Mouse (Mus musculus): Measurements from ENCODE around the gene Fgd3.

Gene Fgd3

GRCm38 (mm10) chr13:49341012-49341830, 21.1 kb upstream of the Fgd3 start, which contains the start of gene Bicd2:
Gene Bicd2 (plus strand): TSS chr13:49341585.
- peak; percentile 98 for DNase-seq (ENCODE audit: low spot score)

GRCm38 (mm10) chr13:49338893-49339546, 18.9 kb upstream of the Fgd3 start:
- DNase-seq (ENCODE audit: low spot score): peak; percentile 70

GRCm38 (mm10) chr13:49335077-49335982, 15.2 kb upstream of the Fgd3 start:
- no peak for DNase-seq (ENCODE audit: low spot score)

- DNase-seq (ENCODE audit: low spot score): no peak
These were observed 13.1 kb upstream of the Fgd3 start for GRCm38 (mm10) chr13:49333250-49333649.

DNA sequence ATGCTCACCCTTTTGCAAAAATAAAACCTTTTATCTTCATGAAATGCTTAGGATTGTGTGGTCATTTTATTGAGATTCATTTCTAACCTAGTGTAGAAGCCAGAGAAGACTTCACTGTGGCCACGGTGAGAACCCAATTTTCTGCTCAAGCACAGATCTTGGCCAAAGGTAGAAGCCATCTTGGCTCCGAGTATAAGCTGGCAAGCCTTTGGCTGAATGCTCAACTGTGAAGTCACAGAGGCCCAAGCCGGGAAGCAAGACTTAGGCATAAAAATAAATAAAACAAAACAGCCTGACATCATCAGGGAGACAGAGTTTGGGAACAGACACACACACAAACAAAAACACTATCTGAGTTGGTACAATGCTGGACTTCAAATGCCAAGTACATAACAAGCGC, 8.0 kb upstream of the Fgd3 start:
- DNase-seq (ENCODE audit: low spot score): no peak

- DNase-seq (ENCODE audit: low spot score): peak; percentile 57
These were observed 6.4 kb upstream of the Fgd3 start for GRCm38 (mm10) chr13:49326246-49327206.

- no peak for DNase-seq (ENCODE audit: low spot score)
These were observed 4.8 kb upstream of the Fgd3 start for GRCm38 (mm10) chr13:49324871-49325270.

DNA sequence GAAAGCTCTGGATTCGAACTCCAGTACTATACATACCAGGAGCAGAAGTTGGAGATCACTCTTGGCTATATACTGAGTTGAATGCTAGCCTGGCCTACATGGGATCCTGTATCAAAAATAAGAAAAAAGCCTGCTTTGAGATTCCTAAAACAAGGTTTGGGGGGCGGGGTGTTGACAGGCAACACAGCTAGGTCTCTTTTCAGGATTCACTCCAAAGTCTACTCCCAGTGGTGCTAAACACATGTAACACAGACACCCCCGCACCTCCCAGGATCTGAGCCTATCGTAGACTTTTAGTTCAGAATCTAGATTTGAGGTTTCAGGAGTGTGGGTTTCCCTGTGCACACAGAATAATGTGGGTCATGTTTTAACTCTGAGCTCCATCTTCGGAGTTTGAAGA, 2.6 kb upstream of the Fgd3 start:
- no peak for DNase-seq (ENCODE audit: low spot score)

DNA sequence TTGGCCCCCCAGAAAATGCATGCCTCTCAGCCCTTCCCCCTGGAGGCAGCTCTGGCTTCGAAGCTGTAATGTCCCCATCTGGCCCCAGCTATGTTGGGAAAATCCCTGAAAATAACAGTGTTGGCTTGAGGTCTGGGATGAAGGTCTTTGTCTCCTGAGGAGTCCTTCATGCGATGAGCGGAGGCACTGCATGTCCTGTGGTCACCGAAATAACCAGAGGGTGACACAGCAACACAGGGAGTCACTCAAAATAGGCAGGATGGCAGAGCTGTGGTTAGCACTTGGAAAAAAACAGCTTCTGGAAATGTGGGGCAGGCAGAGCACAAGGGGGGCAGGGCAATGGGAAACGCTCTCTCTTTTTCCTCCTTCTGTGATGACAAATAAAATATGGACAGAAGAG, 2.1 kb upstream of the Fgd3 start:
- no peak for DNase-seq (ENCODE audit: low spot score)

DNA sequence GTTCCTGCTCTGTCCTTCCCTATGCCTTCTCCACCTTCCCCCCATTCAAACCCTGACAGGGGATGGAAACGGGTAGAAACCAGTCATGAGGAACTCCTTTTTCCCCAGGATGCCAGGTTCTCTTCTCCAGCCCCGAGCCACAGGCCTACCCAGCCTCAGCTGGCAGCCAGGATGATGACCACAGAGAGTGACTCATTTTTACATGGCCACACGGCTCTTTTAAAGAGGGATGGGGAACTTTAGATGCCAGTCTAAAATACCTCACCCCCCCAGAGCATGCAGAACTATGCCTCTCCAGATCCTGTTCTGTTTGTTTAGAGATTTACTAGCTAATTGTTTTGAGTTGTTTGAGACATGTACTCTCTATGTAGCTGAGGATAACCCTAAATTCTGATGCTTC, 1.3 kb upstream of the Fgd3 start:
- no peak for DNase-seq (ENCODE audit: low spot score)

GRCm38 (mm10) chr13:49320514-49320913, 403 bp upstream of the Fgd3 start:
- no peak for DNase-seq (ENCODE audit: low spot score)

DNA sequence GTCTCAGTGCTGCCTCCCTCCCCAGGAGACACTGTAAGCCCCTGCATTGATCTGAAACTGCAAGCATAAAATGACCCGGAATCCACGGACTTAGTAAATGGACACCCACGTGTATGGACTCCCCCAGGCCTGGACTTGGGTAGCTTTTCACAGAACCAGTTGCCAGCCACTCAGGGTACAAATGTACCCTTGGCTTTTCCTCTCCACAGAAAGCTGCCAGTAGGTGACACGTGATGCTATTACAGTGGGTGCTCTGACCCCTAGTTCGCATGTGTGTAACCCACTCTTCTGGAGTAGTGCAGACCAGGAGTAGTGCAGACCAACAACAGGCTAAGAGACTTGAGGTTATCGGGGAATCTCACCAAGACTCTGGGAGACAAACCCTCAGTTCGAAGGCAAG, 2.2 kb downstream of the Fgd3 start:
- DNase-seq (ENCODE audit: low spot score): no peak

DNA sequence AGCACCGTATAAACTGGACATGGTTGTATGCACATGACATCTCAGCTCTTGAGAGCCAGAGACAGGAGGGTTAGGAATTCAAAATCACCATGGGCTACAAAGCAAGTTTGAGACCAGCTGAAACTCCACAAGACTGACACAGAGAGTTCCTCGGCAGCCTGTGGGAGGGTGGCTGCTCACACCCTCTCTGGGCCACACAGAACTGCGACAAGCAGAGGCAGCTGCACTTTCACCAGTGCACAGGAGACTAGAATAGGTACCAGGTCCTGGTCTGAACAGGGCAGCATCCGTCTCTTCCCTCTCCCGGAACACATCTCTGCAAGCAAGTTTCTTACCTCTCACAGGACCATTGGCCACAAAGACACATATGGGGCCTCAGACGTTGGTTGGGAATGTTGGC, 2.6 kb downstream of the Fgd3 start:
- DNase-seq (ENCODE audit: low spot score): no peak

DNA sequence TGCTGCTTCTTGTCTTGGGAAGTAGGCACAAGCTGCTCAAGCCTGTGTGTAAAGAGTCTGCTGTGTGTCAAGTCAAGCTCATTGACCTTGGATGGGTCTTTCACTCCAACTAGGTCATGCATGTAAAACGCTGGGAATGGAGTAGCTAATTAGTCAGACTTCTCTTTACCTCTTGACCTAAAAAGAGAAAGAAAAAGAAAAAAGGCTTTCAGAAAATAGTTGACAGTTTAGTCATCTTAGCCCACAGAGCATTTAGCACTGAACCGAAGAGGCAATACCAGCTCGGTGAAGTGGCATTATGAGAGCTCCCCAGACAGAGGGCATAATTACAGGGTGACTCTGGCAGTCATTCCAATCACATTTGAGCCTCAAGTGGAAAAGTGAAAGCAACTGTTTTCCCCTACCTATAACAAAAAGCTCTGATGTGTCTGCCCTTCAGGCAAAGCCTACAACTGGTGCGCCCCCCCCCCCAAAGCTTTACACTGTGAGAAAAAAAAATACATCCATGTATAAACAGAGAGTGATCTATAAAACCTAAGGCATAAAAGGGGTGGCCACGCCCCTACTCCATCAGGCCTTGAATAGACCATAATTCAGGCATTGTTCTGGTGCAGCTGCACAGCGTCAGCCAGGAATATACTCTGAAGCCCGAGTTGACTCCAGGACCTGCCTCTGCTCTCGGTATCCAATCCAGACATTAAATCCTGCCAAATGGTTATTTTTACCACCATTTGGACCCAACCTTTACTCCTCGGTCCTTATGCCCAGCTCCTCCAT, 3.5 kb downstream of the Fgd3 start:
- peak; percentile 22 for DNase-seq (ENCODE audit: low spot score)

GRCm38 (mm10) chr13:49311642-49312041, 8.5 kb downstream of the Fgd3 start:
- no peak for DNase-seq (ENCODE audit: low spot score)

GRCm38 (mm10) chr13:49309501-49309900, 10.6 kb downstream of the Fgd3 start:
- no peak for DNase-seq (ENCODE audit: low spot score)

- no peak for DNase-seq (ENCODE audit: low spot score)
These were observed 11.2 kb downstream of the Fgd3 start for GRCm38 (mm10) chr13:49308861-49309403.

DNA sequence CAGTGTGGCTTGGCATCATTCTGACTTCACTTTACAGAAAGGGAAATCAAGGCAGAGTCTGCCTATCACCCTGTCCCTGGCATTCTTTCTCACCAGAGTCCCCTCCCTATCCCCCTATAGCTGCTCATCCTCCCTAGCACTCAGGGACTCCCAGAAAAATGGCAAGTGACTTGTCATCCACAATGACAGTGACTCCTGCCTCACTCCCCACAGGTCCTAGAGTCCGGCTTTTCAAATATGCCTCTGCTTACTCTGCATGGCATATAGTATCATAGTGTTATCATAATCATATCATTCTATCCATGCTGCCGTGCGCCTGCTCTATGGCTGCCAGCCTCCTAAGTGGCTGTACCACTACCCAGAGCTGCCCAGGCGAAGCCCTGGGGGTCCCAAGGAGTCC, 11.9 kb downstream of the Fgd3 start:
- no peak for DNase-seq (ENCODE audit: low spot score)

- peak; percentile 83 for DNase-seq (ENCODE audit: low spot score)
These were observed 12.7 kb downstream of the Fgd3 start for GRCm38 (mm10) chr13:49307311-49307969.

All from MN1 (cell line).